Mouse (Mus musculus) cerebellum, adult 2 months (tissue): ENCODE results near the gene Olfr507.

ENCODE experiments used
- CTCF ChIP-seq: fragments of 200-500 bp; IDR thresholded peaks from 2 replicates; pipeline ENCODE4 v1.5.1; 2011; ENCODE audit warnings: low read depth, mild to moderate bottlenecking, control low read depth, low read length, moderate library complexity, borderline replicate concordance; ENCODE audit not compliant: insufficient read depth
- POLR2A ChIP-seq: fragments of 200-500 bp; IDR thresholded peaks from 2 replicates; pipeline ENCODE4 v1.6.1; 2011; ENCODE audit warnings: low read length, control low read depth, borderline replicate concordance; ENCODE audit not compliant: insufficient read depth

- no peak for TF ChIP-seq POLR2A
- TF ChIP-seq CTCF: no peak
Observed at GRCm38 (mm10) chr7:108614110-108614509, 7.5 kb upstream of the Olfr507 start.
